Mouse (Mus musculus): ENCODE measurements around the gene Trim63.

Trim63 gene

GRCm38 (mm10) chr4:134365280-134365679 is 50.4 kb downstream of the Trim63 start:
- no peak for DNase-seq (ENCODE audit: low read depth, low spot score)

GRCm38 (mm10) chr4:134370649-134371221 is 55.8 kb downstream of the Trim63 start:
- DNase-seq (ENCODE audit: low read depth, low spot score) = no peak

GRCm38 (mm10) chr4:134371316-134371855 is 56.5 kb downstream of the Trim63 start:
- DNase-seq (ENCODE audit: low read depth, low spot score) = no peak

- no peak for DNase-seq (ENCODE audit: low read depth, low spot score)
Measured at GRCm38 (mm10) chr4:134372294-134372747, 57.4 kb downstream of the Trim63 start.

- DNase-seq (ENCODE audit: low read depth, low spot score) = no peak
Measured at GRCm38 (mm10) chr4:134373295-134373694, 58.4 kb downstream of the Trim63 start.

- no peak for DNase-seq (ENCODE audit: low read depth, low spot score)
Measured at GRCm38 (mm10) chr4:134374306-134374705, 59.4 kb downstream of the Trim63 start.

GRCm38 (mm10) chr4:134378089-134378615 is 63.2 kb downstream of the Trim63 start:
- no peak for DNase-seq (ENCODE audit: low read depth, low spot score)

Measured in retina, postnatal 7 days (tissue).